Mouse (Mus musculus) heart, embryonic 11.5 days (tissue): Measurements from ENCODE around the gene Ing3. TPM values are rescaled to one million over a fixed set of nuclear protein-coding genes. Genes with fewer than 3 reads are reported as not detected.
A peak's percentile ranks its signal among the peaks of the same experiment; 100 is the strongest.

Experiments used
- ATAC-seq: fragments of 200-750 bp; cut with Nextera tagmentation; replicated peaks from 2 replicates; pipeline ENCODE4 v1.8.0; 2017; ENCODE audit warnings: moderate library complexity; ENCODE audit not compliant: insufficient number of reproducible peaks, low FRiP score, low TSS enrichment
- H3K27ac ChIP-seq: fragments of 300-500 bp; sonication (generic); 2 replicates; pipeline ENCODE4 v1.5.1; 2014; ENCODE audit warnings: mild to moderate bottlenecking, low read depth, low read length
- H3K27me3 ChIP-seq: fragments of 300-500 bp; sonication (generic); 2 replicates; pipeline ENCODE4 v1.6.1; 2014; ENCODE audit warnings: mild to moderate bottlenecking, low read length, mixed read lengths; ENCODE audit not compliant: control insufficient read depth, insufficient read depth
- H3K36me3 ChIP-seq: fragments of 300-500 bp; sonication (generic); 2 replicates; pipeline ENCODE4 v1.6.1; 2014; ENCODE audit warnings: mild to moderate bottlenecking, low read length, moderate library complexity, mixed read lengths; ENCODE audit not compliant: control insufficient read depth, insufficient read depth
- H3K4me1 ChIP-seq: fragments of 300-500 bp; sonication (generic); 2 replicates; pipeline ENCODE4 v1.6.1; 2014; ENCODE audit warnings: low read length; ENCODE audit not compliant: control insufficient read depth, insufficient read depth
- H3K4me2 ChIP-seq: fragments of 300-500 bp; sonication (generic); 2 replicates; pipeline ENCODE4 v1.6.1; 2014; ENCODE audit warnings: mild to moderate bottlenecking, moderate library complexity
- H3K4me3 ChIP-seq: fragments of 300-500 bp; sonication (generic); 2 replicates; pipeline ENCODE4 v1.5.1; 2014; ENCODE audit warnings: low read depth, low read length
- H3K9ac ChIP-seq: fragments of 300-500 bp; sonication (generic); 2 replicates; pipeline ENCODE4 v1.6.1; 2014; ENCODE audit warnings: mild to moderate bottlenecking, low read depth, low read length, moderate library complexity
- H3K9me3 ChIP-seq: fragments of 300-500 bp; sonication (generic); replicated peaks from 2 replicates; pipeline ENCODE4 v1.6.1; 2016; ENCODE audit warnings: low read length; ENCODE audit not compliant: control insufficient read depth
- WGBS: fragments of 180-500 bp; shearing (Covaris S2); extraction: QIAGEN DNeasy Blood & Tissue Kit; methylation state at CpG from one replicate; pipeline ENCODE4 v1.1.7; 2014; ENCODE audit not compliant: insufficient replicate concordance; 5-methylcytosine and 5-hydroxymethylcytosine counted together
- polyA plus RNA-seq: library from polyadenylated mRNA; unstranded; fragments of >200 nt; fragmentation: Nextera tagmentation; extraction: Ambion mirVana; gene quantifications from 2 replicates; pipeline ENCODE4 v1.2.1, GENCODE M21; 2014

Gene Ing3
- 21.3 and 27.0 TPM in 2 replicates for polyA plus RNA-seq

GRCm38 (mm10) chr6:21949226-21949731 lies at the start of gene Ing3:
Gene Ing3, plus strand, starts transcription at chr6:21949571.
- H3K27me3 ChIP-seq = no peaks in the 10 kb centered on the region
- peak within 1 kb of the TSS; percentile 91 for H3K9ac ChIP-seq
- peak within 1 kb of the TSS; percentile 62 for H3K4me3 ChIP-seq
- peak; percentile 99 for ATAC-seq
- H3K27ac ChIP-seq = peak within 1 kb of the TSS; percentile 99
- H3K4me1 ChIP-seq = peaks cover 6% of the 10 kb centered on the region
- under 1% methylated on average over 35 of the region's 35 CpGs for WGBS
- peak within 1 kb of the TSS; percentile 85 for H3K4me2 ChIP-seq
- H3K36me3 ChIP-seq = 0 out of 2 replicates have a peak, but pooled peaks cover 4% of the 10 kb centered on the region
- no peaks in the 10 kb centered on the region for H3K9me3 ChIP-seq

- no peak for ATAC-seq
- Histone ChIP-seq H3K9me3 (no peaks in the 10 kb centered on the region), H3K27ac (no peak overlapping the region), H3K36me3 (no peaks in the 10 kb centered on the region), H3K9ac (no peak overlapping the region), H3K4me3 (no peak overlapping the region), H3K4me2 (no peak overlapping the region), H3K4me1 (no peaks in the 10 kb centered on the region), H3K27me3 (no peaks in the 10 kb centered on the region)
Observed at GRCm38 (mm10) chr6:21909720-21910119, 39.7 kb upstream of the Ing3 start.

- Histone ChIP-seq H3K9ac (no peak overlapping the region), H3K27ac (no peak overlapping the region), H3K4me1 (no peaks in the 10 kb centered on the region), H3K4me3 (no peak overlapping the region), H3K36me3 (no peaks in the 10 kb centered on the region), H3K27me3 (no peaks in the 10 kb centered on the region), H3K9me3 (no peaks in the 10 kb centered on the region), H3K4me2 (no peak overlapping the region)
- 80% methylated on average over 6 of the region's 6 CpGs for WGBS
- no peak for ATAC-seq
Observed at GRCm38 (mm10) chr6:21910804-21911203, 38.6 kb upstream of the Ing3 start.

GRCm38 (mm10) chr6:21916591-21916990 lies 32.8 kb upstream of the Ing3 start:
- no peak overlapping the region for H3K9ac ChIP-seq
- 73% methylated on average over 2 of the region's 2 CpGs for WGBS
- H3K9me3 ChIP-seq = no peaks in the 10 kb centered on the region
- no peak overlapping the region for H3K4me2 ChIP-seq
- no peaks in the 10 kb centered on the region for H3K36me3 ChIP-seq
- no peaks in the 10 kb centered on the region for H3K4me1 ChIP-seq
- no peak for ATAC-seq
- H3K4me3 ChIP-seq = no peak overlapping the region
- H3K27me3 ChIP-seq = no peaks in the 10 kb centered on the region
- H3K27ac ChIP-seq = no peak overlapping the region

GRCm38 (mm10) chr6:21924150-21924549 lies 25.2 kb upstream of the Ing3 start:
- Histone ChIP-seq H3K27me3 (no peaks in the 10 kb centered on the region), H3K9me3 (no peaks in the 10 kb centered on the region), H3K4me1 (no peaks in the 10 kb centered on the region), H3K4me2 (no peak overlapping the region), H3K9ac (no peak overlapping the region), H3K4me3 (no peak overlapping the region), H3K27ac (no peak overlapping the region), H3K36me3 (no peaks in the 10 kb centered on the region)
- WGBS = 29% methylated on average over 1 of the region's 1 CpGs
- ATAC-seq = no peak

GRCm38 (mm10) chr6:21937981-21938635 lies 11.3 kb upstream of the Ing3 start:
- Histone ChIP-seq H3K9me3 (no peaks in the 10 kb centered on the region), H3K9ac (no peak overlapping the region), H3K4me1 (no peaks in the 10 kb centered on the region), H3K27me3 (no peaks in the 10 kb centered on the region), H3K4me2 (no peak overlapping the region), H3K36me3 (no peaks in the 10 kb centered on the region), H3K27ac (no peak overlapping the region), H3K4me3 (no peak overlapping the region)
- 68% methylated on average over 4 of the region's 4 CpGs for WGBS
- ATAC-seq = no peak

- Histone ChIP-seq H3K4me1 (peaks cover 6% of the 10 kb centered on the region), H3K36me3 (0 out of 2 replicates have a peak, but pooled peaks cover 4% of the 10 kb centered on the region), H3K27ac (peak overlapping the region; percentile 99), H3K4me3 (peak overlapping the region; percentile 62), H3K4me2 (peak overlapping the region; percentile 85), H3K9me3 (no peaks in the 10 kb centered on the region), H3K9ac (peak overlapping the region; percentile 91), H3K27me3 (no peaks in the 10 kb centered on the region)
- ATAC-seq = peak; percentile 98
- WGBS = 2% methylated on average over 68 of the region's 68 CpGs
Observed at GRCm38 (mm10) chr6:21949771-21950448, 539 bp downstream of the Ing3 start.

GRCm38 (mm10) chr6:21950676-21951075 lies 1.3 kb downstream of the Ing3 start:
- no peaks in the 10 kb centered on the region for H3K9me3 ChIP-seq
- H3K4me3 ChIP-seq = peak overlapping the region; percentile 62
- no peak for ATAC-seq
- no peaks in the 10 kb centered on the region for H3K27me3 ChIP-seq
- peaks cover 6% of the 10 kb centered on the region for H3K4me1 ChIP-seq
- H3K27ac ChIP-seq = no peak overlapping the region
- 0 out of 2 replicates have a peak, but pooled peaks cover 4% of the 10 kb centered on the region for H3K36me3 ChIP-seq
- WGBS = 81% methylated on average over 2 of the region's 2 CpGs
- H3K9ac ChIP-seq = peak overlapping the region; percentile 91
- peak overlapping the region; percentile 85 for H3K4me2 ChIP-seq
